Mouse (Mus musculus) CH12F3 (cell line): ENCODE measurements around the gene Ift81.
"Not testable (repeated sequence)": the region's sequence is repeated elsewhere in the genome, so short reads cannot be mapped to it uniquely, and the experiment has no call there.

Source experiments
- in situ Hi-C: fragments of 300-500 bp; cut with MboI; formaldehyde crosslinking; loops from 2 replicates; pipeline ENCODE4 v1.14.3; 2020; ENCODE audit warnings: low sequenced_read_pairs

The Ift81 gene

DNA sequence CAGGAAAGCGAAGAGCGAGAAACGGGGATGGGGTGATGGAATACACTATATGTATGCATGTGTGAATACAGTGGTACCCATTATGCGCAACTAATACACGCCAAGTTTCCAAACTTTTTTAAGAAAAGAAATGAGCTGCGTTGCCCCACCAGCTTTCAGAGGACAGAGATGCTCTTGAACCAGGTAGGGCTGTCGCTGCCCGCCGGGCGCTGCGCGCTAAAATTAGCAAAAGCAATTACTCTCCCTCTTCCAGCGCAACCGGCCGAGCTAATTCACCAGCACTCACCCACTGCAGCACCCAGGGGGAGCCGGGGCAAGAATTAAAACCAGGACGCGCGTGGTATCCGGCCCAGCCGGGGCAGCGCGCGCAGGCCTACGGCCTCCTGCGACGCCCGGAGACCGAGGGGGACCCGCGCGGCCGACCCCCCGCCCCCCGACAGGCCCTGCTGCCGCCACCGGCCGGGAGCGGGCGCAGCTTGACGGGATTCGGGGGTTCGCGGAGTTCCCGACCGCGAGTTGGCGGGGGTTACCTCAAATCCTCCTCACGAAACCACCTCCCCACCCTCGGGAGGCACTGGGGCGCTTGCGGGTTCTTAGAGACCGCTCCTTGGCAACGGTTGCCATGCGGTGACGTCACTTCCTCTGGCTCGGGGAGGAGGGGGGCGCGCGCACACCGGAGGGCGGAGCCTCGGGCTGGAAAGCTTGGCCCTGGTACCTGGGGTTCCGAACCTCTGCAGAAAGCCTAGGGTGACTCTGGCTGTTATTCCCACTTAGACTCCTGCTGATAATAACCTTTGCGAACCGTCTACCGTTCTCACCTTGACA, at the start of gene Ift81:
Gene Ift81, minus strand, starts transcription at position 611 of the 825 bp plus-strand sequence.
- in situ Hi-C loops = no loop called here

DNA sequence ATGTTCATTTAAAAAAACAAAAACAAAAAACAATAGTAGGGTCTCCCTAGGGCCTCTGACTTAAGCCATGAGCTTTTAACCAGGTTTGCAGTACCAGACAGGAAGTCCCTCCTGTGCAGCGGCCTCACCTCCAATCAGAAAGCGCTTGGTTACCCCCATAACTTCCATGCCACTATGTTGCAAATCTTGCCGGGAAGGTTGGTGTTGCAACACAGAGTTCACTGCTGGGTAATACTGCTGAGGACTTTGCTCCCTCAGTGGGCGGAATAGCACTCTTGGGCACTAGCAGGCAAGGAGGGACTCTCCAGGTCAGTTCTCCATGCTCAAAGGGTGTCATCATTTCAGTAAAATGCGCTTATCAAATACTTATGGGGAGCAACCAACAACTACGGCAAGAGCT, 48.2 kb upstream of the Ift81 start:
- in situ Hi-C loops = no loop called here

DNA sequence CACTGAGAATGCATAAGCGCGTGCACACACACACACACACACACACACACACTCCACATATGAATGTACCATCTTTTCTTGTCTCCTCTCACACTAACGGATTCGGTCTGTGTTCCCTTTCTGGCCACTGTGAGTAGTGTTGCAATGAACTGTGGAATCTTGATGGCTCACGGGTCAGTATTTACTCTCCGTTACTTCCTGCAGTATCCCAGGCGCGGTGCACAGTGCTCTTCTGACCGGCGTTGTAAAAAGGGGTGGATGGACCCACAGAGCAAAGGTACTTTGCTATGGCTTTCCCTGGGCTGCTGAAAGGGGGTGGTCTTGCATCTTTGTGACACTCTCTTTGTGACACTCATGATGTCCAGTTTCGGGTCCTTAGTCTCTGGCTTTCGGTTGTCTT, 42.5 kb upstream of the Ift81 start:
- in situ Hi-C loops = no loop called here

DNA sequence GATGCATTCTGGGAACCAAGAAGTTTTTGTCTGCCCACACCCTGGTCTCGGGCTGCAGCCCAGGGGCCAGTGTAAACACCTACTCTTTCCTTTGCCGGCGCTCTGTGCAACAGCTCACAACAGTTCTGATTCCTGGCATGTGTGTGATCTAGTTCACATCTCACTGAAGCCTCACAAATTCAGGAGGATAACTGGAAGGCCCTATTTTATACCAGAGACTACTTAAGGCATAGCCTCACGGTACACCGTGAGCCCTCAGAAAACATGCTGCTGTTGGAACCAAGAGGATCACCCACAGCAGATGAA, 39.9 kb upstream of the Ift81 start:
- in situ Hi-C loops = no loop called here

DNA sequence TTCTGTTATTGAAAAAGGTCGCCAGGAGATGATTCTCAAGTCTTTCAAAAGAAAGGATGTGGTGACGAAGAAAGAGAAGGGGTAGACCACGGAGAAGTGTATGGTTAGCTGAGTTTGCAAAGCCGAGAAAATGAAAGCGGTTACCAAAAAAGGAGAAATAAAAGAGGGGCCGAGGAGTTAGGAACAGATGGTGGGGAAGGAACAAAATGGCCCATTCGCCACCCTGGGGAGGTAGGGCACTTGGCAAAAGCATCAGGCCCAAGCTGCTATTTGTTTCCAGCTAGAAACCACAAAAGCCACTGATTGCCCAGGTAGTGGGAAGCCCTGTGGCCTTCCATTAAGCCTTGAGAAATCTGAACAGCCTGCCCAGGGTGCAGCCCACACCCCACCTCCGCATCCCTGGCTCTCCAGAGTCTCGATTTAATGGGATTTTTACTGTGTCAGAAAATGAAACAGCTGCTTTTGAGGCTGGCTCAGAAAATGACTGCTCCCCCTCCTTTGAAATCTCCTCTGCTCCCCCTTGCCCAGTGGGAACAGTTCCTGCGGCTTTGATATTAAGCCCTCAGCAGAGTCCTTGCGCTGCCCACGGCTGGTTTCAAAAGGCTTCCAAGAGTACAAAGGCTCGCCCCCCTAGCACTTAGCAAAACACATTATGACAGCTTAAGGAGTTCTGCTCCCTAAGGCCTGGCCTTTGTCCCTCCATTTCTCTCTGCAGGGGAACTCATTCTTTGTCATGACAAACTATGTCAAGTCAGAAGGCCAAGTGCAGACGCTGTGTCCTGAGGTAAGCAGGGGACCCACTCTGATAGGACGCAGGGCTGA, 39.3 kb upstream of the Ift81 start:
- in situ Hi-C loops = no loop called here

DNA sequence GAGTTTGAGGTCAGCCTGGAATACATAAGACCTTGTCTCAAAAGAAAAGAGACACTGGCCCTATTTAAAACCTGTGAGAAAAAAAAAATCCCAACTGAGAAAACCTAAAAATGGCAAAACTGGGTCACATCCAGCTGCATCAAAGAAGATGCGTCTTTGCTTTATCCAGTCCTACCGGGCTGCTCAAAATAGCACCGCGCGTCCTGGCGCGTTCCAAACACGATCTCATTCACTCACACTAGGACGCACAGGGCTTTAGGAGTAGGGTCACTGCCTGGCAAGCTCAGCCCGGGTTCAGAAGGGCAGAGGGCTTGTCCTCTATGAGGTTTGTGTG, 38.8 kb upstream of the Ift81 start:
- in situ Hi-C loops = no loop called here

DNA sequence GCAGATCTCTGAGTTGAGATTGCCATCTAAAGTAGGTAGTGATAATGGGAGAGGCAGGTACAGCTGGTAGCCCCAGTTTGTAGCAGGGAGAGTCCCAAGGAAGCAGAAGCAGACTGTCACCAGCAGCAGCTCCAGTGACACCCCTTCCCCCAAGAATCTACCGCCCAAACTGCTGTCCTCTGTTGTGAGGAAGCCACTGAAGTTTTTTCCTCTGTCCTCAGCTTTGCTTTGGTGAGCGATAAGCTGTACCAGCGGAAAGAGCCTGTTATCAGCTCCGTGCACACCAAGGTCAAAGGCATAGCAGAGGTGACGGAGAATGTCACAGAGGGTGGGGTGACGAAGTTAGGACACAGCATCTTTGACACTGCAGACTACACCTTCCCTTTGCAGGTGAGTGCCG, 38.2 kb upstream of the Ift81 start:
- in situ Hi-C loops = no loop called here

DNA sequence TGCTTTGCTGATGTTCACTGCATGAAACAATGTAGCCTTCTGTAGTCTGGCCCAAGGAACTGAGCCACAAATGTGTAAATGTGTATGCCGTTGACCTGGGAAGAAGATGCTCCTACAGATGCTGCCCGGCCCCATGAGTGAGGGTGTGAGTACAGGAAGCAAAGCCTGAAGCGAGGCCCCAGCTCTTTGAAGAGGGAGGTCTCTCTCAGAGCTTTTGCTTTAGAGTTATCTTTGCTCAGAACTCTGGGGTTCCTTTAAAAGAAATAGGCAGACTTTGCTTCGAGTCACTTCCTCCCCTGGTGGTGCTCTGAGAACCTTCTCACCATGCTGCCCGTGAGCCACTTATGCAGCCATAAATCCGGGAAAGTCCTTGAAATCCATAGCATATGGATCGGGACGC, 35.8 kb upstream of the Ift81 start:
- in situ Hi-C loops = no loop called here

DNA sequence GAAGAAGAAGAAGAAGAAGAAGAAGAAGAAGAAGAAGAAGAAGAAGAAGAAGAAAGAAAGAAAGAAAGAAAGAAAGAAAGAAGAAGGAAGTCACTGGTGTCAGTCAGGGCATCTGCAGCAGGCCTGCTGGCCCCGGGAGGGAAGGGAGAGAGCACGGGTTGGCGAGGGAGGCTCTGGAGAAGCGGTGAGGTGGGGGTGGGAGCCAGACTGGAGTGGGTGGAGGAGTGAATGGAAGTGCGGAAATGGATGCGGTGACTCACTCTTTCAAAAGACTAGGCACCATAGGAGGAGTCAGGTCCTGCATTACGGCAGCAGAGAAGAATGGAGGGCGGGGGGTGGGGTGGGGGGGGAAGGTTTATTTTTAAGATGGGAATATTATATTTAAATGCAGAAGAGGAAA, 34.9 kb upstream of the Ift81 start:
- in situ Hi-C loops = no loop called here

DNA sequence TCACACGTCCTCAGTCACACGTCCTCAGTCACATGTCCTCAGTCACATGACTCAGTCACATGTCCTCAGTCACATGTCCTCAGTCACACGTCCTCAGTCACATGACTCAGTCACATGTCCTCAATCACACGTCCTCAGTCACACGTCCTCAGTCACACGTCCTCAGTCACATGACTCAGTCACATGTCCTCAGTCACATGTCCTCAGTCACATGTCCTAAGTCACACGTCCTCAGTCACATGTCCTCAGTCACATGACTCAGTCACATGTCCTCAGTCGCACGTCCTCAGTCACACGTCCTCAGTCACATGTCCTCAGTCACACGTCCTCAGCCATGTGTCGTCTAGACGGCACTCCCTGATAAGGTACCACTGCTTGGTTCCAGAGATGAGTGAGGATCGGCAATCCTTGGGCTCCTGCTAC, 33.6 kb upstream of the Ift81 start:
- in situ Hi-C loops = not testable (repeated sequence)

DNA sequence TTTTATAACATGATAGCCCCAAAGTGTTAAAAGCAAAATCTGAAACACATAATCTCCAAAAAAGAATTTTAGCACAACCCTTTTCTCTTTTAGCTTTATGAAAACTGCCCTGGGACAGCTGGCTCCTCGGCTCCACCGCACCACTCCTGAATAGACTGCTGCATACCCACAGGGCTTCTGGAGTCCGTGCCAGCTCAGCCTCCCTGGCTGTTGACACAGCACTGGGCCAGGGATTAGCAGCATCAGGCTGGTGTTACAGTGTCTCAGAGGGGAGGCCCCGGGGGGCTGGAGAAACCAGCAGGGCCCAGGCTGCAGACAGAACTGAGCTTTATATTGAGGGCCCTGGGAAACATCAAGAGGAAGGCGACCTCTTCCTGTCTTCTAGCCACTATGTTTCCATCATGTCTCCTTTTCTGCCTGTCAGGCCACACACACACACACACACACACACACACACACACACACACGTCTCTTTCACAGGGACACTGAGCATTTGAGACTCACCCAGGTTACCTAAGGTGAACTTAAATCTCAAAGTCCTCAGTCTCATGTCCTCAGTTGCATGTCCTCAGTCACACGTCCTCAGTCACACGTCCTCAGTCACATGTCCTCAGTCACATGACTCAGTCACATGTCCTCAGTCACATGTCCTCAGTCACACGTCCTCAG, 33.1 kb upstream of the Ift81 start:
- in situ Hi-C loops = no loop called here

DNA sequence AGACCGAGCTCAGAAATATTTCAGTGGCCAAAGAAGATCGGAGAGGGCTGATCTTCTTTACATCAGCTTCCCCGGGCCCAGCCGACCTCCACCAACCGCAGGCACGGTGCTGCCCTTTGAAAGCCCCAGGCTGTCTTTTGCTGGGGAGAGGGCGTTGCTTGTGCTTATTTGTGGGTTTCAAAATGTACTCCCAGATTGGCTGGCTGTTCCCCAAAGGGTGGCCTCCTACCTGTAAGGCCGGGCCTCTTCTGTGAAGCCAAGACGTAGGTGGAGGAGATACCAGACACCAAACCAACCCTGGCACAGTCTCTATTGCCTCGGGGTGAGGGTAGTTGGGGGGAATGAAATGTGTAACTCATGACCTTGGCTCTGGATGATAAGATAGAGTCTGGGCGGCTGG, 31.7 kb upstream of the Ift81 start:
- in situ Hi-C loops = no loop called here

DNA sequence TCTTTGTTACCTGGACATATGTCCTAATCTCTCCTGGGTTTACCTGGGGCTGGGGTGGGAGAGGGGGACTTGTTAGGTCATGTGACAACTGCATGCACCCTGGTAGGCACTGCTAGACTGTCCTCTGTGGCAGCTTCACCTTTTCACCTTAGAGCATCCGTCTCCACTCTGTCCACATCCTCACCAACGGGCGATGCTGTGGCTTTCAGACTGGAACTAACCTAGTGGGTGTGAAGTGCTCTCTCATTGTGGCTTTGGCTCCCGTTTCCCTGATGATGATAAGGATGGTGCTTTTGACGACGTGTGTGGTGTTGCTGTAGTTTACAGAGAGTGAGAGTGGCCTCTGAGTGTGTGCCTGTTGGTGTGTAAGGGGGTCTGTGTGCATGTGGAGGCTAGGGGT, 31.0 kb upstream of the Ift81 start:
- in situ Hi-C loops = no loop called here

DNA sequence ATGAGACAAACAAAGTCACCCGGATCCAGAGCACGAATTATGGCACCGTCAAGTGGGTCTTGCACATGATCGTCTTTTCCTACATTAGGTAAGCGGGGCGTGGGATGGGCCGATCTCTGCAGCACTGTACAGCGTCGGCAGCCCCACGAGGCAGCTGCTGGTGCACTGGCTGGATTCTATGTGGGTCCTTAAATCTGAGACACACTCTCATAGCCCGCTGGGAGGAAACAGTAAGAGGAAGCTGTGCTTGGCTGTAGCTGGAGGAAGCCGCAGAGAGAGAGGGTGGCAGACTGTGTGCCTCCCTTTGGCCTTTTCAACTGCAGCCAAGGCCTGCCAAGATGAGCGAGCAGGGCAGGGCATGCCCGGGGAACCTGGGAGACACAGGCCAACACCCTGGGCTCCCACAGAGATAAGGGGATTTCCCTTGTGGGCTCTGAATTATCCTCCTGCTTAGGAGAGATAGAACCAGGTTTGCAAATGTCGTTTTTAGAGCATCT, 29.8 kb upstream of the Ift81 start:
- in situ Hi-C loops = no loop called here

DNA sequence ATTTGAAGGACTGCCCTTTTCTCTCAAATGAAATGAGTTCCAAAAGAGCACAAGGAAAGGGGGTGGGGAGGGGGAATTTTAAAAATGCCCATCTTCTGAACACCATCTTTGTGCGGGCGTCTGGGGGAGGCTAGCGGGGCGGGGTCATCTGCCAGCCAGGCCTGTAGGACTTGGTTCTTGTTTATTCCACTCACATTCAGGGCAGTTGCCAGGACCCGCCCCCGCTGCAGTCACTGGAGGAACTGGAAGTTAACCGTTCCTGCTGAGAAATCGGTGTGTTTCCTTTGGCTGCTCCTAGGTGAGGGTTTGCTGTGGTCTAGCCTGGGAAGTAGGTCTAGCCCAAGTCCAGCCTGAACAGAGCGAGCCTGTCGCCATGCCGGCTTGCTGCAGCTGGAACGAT, 29.4 kb upstream of the Ift81 start, which contains the start of gene P2rx7:
Gene P2rx7, plus strand, starts transcription at position 211 of the 400 bp plus-strand sequence.
- in situ Hi-C loops = no loop called here

DNA sequence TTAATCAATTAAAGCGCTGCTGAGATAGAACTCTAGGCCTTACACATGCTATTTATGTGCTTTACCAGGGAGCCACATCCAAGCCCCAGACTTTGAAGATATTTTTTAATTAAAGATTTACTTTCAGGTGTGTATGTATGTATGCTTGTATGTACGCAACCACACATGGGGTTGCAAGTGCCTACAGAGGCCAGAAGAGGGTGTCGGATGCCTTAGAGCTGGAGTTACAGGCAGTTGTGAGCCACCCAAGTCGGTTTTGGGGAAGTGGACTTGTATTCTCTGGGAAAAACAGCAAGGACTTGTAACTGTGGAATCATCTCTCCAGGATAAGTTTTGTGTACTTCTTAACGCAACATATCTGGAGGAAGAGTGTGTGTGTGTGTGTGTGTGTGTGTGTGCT, 25.7 kb upstream of the Ift81 start:
- in situ Hi-C loops = no loop called here

DNA sequence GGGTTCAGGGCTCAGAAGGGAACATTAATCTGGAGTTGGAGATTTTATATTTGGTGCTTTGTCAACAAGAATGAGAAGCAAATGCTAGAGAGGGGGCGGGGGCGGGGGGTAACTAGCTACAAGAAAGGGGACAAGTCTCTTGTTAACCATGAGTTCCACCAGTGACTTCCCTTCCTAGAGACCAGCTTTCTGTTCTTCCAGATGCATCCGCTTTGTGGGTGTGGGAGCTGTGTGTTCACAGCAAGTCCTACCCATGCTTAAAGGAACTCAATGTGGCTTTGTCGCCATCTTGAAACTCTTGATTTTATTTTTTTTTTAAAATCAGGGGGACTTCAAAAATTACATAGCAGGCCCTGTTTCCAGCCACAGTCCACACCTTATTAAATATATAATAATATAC, 25.2 kb upstream of the Ift81 start:
- in situ Hi-C loops = no loop called here

DNA sequence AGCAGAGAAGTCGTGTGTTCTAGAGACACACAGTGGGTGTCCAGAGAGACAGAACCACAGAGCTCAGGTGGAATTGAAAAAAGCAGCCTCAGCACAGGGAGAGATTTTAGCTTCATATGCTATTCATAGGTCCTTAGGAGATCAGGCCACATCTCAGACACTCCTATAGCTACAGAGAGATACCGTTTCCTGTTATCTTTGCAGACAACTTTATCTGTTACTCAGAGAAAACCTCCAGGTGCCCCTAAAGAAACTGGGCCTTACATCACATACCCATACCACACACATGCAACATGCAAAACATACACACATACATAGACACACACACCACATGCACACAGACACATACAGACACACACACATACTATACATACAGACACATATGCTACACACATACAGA, 24.0 kb upstream of the Ift81 start:
- in situ Hi-C loops = no loop called here

DNA sequence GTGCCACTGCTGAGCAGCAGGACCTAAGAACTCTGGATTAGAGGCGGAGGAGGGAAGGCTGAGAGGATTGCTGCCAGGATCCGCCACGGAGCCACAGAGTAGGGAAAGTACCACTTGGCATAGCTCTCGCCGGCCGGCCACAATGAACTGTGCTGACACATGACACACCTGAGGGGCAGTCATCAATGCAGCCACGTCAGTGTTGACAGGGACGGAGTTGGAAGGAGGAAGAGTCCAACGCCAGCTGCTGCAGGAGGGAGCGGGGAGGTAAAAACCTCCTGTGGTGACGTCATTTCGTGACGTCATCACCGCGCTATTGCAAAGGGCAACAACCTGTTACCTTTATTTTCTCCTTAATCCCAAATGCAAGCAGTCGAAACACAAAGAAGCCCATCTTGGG, 22.6 kb upstream of the Ift81 start:
- in situ Hi-C loops = no loop called here

DNA sequence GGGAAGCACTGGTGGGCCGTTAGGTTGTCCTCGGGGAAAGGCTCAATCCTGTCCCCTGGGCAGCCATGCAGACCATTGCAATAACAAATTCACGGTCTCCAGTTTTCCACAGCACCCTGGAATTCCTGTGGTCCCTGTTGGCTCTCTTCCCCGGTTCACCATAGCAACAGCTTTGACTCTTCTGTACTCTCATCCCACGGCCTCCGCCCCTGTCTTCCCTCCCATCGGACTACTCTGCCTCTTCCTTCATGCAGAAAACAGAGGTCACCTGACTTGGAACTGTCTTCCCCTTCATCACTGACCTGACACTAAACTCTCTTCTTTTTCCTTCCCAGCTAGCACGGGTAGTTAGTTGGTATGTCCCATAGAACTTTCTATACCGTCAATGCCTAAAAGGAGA, 22.0 kb upstream of the Ift81 start:
- in situ Hi-C loops = no loop called here

DNA sequence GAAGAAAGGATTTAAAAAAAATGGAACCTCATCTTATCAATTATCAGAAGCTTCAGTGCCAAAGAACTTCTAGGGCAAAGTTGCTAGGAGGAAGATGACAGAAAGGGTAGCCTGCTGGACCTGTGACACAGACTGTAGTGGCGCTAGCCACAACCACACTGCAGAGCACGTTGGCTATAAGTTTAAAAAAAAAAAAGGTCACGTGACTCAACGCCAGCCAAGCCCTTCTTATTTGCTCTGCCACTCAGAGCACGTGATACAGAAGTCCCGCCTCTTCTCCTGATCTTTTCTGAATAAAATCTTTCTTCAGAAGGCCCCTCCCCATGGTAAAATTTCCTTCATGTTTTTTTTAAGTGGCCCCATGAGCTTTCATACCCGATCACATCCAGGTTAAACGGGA, 20.9 kb upstream of the Ift81 start:
- in situ Hi-C loops = no loop called here

DNA sequence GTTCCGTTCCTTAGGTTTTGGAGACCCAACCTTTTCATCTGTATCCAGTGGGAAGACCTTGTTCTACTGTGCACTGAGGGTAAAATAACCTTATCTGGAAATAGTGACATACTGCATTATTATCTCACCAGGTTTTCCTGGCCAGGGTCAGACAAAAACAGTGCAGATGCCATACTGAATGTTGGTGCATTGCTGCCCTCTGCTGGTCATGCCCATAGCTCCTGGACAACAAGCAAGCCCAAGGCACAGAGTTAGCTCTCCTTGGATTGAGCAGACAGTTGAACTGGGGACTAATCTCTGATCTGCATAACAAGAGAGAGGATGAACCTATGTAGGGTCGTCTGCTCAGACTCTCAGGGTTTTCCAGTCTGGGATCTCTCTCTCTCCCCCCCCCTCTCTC, 12.9 kb upstream of the Ift81 start:
- in situ Hi-C loops = no loop called here
